Mouse (Mus musculus): Measurements from ENCODE around the gene Zc2hc1c.

The Zc2hc1c gene

DNA sequence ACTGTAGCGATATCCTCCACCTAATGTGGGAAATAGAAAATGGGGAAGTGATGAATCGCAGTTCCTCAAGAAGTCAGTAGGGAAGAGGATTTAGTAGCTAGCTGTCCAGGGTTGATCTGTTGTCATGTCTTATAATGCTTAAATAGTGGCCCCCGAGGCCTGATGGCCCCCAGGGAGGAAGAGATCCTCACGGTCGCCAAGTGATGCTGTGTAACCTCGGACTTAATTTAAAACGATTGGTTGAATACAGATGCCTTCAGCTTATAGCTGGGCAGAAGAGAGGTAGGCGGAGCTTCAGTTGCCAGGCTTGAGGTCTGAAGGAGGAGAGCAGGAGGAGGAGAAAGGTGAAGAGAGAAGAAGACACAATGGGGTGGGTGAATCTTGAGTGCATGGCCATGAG, 4.1 kb upstream of the Zc2hc1c start:
- no peak for DNase-seq (ENCODE audit: low spot score)

- DNase-seq (ENCODE audit: low spot score), result no peak
These were observed 3.4 kb upstream of the Zc2hc1c start for GRCm38 (mm10) chr12:85284996-85285395.

- DNase-seq (ENCODE audit: low spot score), result peak; percentile 47
These were observed 1.4 kb upstream of the Zc2hc1c start for GRCm38 (mm10) chr12:85286941-85287340.

DNA sequence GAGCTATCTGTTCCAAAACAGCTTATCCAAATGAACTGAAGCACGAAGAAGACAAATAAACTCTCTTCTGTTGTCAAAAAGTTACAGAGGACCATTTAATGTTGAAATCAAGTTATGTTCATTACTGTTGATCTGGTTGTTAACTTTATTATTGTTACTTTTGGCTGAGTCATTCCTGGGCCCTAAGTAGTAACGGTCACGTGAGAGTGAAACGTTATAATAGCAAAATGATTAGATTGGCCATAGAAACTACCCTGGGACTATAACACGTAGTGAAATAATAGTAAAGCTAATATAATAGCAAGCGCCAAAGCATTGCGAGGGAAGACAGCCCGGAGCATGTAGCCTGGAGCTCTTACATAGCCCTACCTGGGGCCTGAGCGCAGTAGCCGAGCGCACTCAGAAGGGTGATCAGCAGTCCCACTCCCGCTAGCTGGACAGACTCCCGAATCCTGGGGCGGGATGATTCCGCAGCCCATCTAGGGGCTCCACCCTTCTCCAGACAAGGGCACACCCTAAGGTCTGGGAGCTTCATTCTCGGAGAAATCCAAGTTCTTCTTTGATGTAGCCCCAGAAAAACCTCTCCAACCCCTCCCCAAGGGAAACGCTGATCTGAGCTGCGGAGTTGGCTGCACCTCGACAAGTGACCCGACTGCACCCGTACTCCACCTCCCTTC, 444 bp upstream of the Zc2hc1c start, which contains the start of gene Acyp1:
Gene Acyp1 (minus strand): TSS at position 630 of the 677 bp plus-strand sequence.
- no peak for DNase-seq (ENCODE audit: low spot score)

- no peak for DNase-seq (ENCODE audit: low spot score)
These were observed 988 bp downstream of the Zc2hc1c start for GRCm38 (mm10) chr12:85289157-85290000.

DNA sequence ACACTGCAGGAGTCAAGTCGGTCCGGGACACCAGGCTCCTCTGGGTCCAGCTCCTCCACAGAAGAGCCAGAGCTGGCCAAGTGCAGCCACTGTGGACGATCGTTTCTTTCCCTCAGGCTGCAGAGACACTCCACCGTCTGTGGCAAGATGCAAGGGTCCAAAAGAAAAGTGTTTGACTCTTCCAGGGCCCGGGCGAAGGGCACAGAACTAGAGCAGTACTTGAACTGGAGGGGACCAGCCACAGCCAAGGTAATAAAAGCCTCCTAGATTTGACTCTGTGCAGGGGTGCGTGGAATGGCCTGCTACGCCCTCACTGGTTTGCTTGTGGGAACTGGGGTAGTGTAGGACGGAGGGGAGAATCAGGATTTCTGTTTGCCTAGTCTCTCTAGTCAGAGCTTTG, 2.2 kb downstream of the Zc2hc1c start:
- no peak for DNase-seq (ENCODE audit: low spot score)

DNA sequence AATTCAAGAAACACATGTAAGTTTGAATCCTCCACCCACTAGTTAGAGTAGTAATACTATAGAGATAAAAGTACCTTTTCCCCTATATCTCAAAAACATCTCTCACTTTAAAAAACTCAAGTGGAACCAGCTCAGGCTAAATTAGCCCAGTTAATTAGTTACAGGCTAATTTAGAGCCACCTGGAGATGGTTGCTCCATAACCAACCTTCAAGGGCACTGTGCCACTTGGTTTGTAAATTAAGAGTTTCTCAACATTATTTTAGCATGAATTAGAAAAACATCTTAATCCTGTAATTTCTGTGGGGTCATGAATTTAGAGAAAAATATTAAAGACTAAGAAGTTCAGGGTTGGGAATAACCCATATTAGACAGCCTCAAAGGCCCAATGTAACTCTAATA, 3.1 kb downstream of the Zc2hc1c start:
- no peak for DNase-seq (ENCODE audit: low spot score)

DNA sequence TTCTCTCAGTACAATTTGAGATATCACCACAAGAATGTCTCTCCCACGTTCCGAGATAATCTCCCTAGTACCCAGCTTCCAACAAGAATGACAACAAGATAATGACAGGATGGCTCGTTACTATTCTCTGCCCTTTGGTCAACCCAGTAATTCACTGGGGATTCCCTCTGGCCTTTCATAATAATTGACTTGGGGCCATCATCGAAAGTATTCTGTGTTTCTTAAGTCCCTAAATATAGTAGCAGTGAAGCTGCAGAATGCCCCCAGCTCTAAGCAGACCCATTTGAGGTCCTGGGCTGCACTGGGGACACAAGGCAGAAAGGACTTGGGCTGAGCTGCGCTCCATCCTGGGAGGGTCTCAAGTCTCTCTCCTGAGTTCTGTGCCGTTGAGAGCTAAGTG, 3.9 kb downstream of the Zc2hc1c start:
- DNase-seq (ENCODE audit: low spot score), result no peak

- DNase-seq (ENCODE audit: low spot score), result no peak
These were observed 4.5 kb downstream of the Zc2hc1c start for GRCm38 (mm10) chr12:85292906-85293305.

GRCm38 (mm10) chr12:85295506-85295905, 7.1 kb downstream of the Zc2hc1c start:
- DNase-seq (ENCODE audit: low spot score), result no peak

- no peak for DNase-seq (ENCODE audit: low spot score)
These were observed 8.5 kb downstream of the Zc2hc1c start for GRCm38 (mm10) chr12:85296915-85297314.

- DNase-seq (ENCODE audit: low spot score), result no peak
These were observed 9.1 kb downstream of the Zc2hc1c start for GRCm38 (mm10) chr12:85297345-85297997.

DNA sequence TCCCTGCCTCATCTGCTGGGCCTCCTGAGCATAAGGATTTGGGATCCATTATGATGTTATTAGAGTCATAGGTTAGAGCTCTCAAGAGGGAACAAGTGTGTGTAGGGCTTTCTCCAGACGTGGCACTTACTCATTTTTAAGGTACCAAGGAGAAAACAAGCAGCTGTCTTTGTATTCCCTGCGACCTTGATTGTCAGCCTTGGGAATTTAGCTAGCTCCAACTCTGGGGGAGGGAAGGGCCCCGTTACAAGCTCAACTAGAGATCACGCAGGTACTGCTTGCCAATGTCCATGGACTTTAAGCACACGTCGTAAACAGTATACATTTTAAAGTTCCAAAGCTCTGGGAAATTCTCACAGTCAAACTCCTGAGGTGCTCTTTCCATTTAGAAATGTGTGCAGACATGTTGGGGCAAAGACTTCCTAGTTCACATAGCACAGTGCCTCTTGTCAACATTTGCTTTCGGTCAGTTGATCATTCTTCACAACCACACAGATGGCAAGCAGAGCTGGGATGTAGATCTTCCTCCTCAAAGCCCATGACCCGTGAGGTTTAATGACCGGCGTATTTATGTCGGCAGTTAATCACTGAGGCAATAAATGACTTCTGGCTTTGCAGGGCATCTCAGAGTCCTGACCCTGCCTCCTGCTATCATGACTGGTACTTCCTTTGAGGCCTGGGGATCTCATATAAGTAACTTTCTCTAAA, 9.9 kb downstream of the Zc2hc1c start:
- DNase-seq (ENCODE audit: low spot score), result no peak

- DNase-seq (ENCODE audit: low spot score), result no peak
These were observed 10.4 kb downstream of the Zc2hc1c start for GRCm38 (mm10) chr12:85298835-85299180.

DNA sequence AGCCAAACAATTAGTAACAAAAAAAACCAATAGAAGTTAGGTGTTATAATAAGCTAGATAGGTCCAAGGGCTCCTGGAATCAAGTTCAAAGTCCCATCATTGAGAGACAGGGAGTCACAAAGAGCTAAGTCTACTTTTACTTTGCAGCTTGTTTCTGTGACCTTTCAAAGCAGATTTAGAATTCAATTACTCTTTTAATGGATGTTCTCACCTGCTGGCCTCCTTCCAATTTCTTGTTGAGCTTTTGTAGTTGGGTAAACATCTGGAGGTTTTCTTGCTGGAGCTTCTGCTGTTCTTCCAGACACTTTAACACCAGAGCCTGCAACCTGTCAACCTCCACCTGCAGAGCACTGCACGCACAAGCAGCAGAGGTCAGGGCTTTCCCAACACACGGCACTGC, 14.9 kb downstream of the Zc2hc1c start:
- DNase-seq (ENCODE audit: low spot score), result no peak

GRCm38 (mm10) chr12:85304725-85305124, 16.3 kb downstream of the Zc2hc1c start:
- DNase-seq (ENCODE audit: low spot score), result no peak

GRCm38 (mm10) chr12:85305247-85305892, 17.0 kb downstream of the Zc2hc1c start:
- peak; percentile 81 for DNase-seq (ENCODE audit: low spot score)

DNA sequence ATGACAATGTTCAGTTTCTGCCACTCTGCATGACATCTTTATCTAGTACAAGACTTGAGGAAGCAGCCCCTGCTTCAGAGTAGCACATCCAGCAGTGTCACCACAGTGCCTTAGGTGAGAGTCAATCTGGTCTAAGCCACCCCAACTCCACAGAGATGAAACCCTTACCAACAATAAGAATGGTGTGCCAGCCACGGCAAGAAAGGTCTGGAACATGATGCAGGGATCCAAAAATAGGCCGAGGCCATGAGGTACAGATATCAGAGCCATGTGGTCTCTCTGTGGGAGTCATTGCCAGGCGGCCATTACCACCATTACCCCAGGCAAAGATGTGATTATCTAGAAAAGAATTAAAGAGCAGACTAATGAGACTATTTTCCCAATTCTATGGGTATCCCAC, 20.3 kb downstream of the Zc2hc1c start:
- DNase-seq (ENCODE audit: low spot score), result no peak

DNA sequence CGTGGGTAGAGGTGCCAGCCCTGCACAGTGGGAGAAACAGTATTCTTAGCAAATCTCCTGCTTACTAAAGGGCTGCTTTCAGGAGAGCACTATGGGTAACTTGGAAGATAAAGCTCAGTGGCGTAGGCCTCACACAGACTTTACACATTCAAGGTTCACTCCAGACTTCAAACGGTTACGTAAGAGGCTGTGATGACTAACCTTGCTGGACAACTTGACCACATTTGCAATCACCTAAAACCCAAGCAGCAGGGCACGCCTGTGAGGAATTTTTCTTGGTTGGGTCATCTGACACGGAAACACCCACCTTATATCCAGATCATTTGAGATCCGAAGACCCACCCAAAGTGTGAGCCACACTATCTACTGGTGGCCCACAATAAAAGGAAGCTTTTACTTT, 41.8 kb downstream of the Zc2hc1c start:
- DNase-seq (ENCODE audit: low spot score), result no peak

DNA sequence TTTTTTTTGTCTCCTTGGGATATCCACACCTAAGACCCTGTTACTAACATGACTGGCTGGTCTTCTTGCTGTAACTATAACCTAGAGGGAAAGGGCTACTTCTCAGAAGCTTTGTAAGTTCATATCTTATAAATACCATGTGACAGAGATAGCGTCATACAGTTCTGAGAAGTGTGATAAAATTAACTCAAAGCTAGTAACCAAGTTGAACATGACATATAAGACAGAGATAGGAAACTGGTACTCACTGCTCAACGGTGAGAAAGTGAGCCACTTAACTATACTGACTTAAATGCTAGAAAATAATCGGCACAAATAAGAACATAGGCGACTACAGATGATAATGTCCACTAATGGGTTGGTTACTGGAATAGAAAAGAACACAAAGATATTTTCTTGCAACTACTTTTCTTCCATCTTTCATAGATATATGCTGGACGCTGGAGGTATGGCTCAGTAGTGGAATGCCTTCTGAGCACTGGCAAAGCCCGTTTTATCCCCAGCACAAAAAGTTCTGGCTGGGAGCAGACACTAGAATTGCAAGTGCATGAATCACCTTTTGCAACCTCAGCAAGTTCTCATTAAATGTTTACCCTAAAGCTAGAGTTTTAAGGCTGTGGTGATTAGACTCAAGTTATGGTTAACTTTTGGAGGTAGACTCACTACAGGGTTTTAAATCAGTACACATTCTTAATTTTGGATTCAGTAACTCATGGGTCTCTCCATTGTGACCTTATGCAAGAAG, 49.3 kb downstream of the Zc2hc1c start:
- DNase-seq (ENCODE audit: low spot score), result peak; percentile 62

DNA sequence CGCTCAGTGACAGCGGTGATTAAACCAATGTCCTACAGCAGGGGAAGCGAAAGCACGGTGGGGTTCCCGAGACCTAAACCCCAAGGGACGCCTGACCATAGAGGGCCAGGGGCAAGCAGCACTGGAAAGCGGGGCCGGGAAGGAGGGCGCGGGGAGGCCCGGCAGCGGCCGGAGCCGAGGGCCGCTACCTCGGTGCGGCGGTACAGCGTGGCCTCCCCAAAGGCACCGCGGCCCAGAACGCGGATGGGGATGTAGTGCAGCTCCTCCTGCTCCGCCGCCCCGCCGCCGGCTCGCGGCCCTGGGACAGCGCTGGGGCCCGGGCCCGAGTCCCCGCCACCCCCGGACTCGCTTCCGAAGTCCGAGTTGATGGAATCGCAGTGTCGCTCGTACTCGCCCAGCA, 50.4 kb downstream of the Zc2hc1c start:
- no peak for DNase-seq (ENCODE audit: low spot score)
